Mouse (Mus musculus) ES-Bruce4 (cell line): ENCODE measurements at regions not wholly inside any gene's neighbourhood (a gene's known extent, or its start where the extent isn't known, plus 50 kb on each side); places are given as distances from the start of the nearest gene placed in this dataset.

Experiments used
- H3K27ac ChIP-seq: 2 replicates; pipeline ENCODE4 v1.5.1; 2012; ENCODE audit warnings: low read length, inconsistent platforms; ENCODE audit not compliant: insufficient read depth
- H3K27me3 ChIP-seq: 2 replicates; pipeline ENCODE4 v1.6.1; 2012; ENCODE audit warnings: mild to moderate bottlenecking, low read length, inconsistent platforms; ENCODE audit not compliant: control insufficient read depth, poor library complexity, insufficient read depth, severe bottlenecking
- H3K36me3 ChIP-seq: 2 replicates; pipeline ENCODE4 v1.6.1; 2012; ENCODE audit warnings: inconsistent platforms, mild to moderate bottlenecking, low read length, moderate library complexity; ENCODE audit not compliant: control insufficient read depth, poor library complexity, insufficient read depth, severe bottlenecking
- H3K4me1 ChIP-seq: one replicate; pipeline ENCODE4 v1.8.1; 2011; ENCODE audit warnings: low read length; ENCODE audit not compliant: control insufficient read depth, insufficient read depth
- H3K4me3 ChIP-seq: 2 replicates; pipeline ENCODE4 v1.5.1; 2011; ENCODE audit warnings: low read depth, mild to moderate bottlenecking, low read length
- H3K9ac ChIP-seq: 2 replicates; pipeline ENCODE4 v1.6.1; 2012; ENCODE audit warnings: low read depth, mild to moderate bottlenecking, inconsistent platforms; ENCODE audit not compliant: poor library complexity, severe bottlenecking
- H3K9me3 ChIP-seq: replicated peaks from 2 replicates; pipeline ENCODE4 v1.6.1; 2012; ENCODE audit warnings: mild to moderate bottlenecking, low read length, inconsistent platforms; ENCODE audit not compliant: control insufficient read depth, poor library complexity, insufficient read depth, severe bottlenecking
- CTCF ChIP-seq: IDR thresholded peaks from one replicate; pipeline ENCODE4 v1.8.1; 2011; ENCODE audit warnings: low read depth, low read length
- EP300 ChIP-seq: IDR thresholded peaks from 2 replicates; pipeline ENCODE4 v1.6.1; 2011; ENCODE audit warnings: low read depth, low read length; ENCODE audit not compliant: insufficient read depth
- POLR2A ChIP-seq: IDR thresholded peaks from one replicate; pipeline ENCODE4 v1.8.1; 2011; ENCODE audit warnings: low read length; ENCODE audit not compliant: insufficient read depth

DNA sequence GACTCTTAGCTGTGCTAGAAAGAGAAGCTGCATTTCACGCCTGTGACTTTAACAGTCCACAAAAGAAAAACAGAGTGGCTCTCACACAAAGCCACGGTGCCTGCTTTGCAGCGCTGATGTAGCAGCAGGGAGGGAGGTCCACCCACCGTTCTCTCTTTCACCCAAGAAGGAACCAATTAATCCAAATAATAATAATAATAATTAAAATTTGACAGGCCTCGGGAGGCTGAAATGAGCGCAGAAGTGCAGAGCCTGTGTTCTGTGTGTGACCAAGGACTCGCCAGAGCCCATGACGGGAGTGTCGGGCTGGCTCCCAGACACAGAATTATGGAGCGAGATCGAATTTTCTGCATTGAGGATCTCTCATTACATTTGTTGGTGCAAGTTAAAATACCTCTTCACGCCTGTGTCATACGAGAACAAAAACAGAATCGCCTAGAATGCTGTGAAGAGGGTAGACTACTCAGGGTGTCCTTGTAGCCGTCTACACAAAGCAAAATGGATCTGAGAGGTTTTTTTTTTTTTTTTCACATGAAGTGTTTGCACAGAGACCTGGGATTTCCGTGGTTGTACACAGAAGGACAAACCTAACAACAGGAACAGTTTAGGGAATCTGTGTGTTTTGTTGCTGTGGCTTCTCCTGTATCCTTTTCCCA lies 134.3 kb upstream of the Pmfbp1 start:
- TF ChIP-seq POLR2A (no peak), CTCF (no peak), EP300 (no peak)
- Histone ChIP-seq H3K9me3 (no peaks in the 10 kb centered on the region; the same call in 1 of the 2 replicates), H3K4me1 (no peaks in the 10 kb centered on the region), H3K27me3 (peaks cover 3% of the 10 kb centered on the region; the same call in 1 of the 2 replicates), H3K4me3 (no peak overlapping the region), H3K36me3 (no peaks in the 10 kb centered on the region), H3K9ac (no peak overlapping the region), H3K27ac (no peak overlapping the region)

DNA sequence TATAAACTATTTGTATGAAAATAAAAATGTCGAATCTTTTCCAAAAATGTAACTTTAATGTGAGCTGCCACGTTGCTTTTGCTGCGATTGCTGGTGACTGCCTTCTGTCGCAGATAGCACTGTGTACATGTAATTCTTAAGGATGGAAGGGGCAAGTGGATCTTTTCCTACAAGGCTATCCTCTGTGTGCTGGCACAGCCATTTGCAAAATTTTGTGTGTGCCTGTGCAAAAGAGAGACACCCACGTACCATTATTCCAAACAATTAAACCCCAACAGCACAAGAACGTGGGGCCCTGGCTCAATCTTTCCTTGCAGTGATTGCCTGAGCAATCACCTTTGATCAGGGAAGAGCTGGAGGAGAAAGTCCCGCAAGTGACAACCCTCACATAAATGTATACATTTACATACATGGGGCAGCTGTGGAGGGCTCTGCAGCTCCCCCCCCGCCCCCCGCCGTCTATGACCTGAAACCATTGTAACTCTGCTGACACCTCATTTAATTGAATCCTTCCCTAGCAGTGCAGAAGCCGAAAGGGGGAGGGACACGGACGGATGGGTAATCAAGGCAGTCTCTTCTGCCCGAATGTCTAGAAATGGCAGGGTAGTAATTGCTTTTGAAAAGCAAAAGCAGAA lies 133.6 kb upstream of the Pmfbp1 start:
- Histone ChIP-seq H3K27ac (no peak overlapping the region), H3K9ac (0 out of 2 replicates have a peak overlapping the region, but pooled peaks have one; percentile 41), H3K27me3 (peaks cover 3% of the 10 kb centered on the region; the same call in 1 of the 2 replicates), H3K36me3 (no peaks in the 10 kb centered on the region), H3K4me1 (no peaks in the 10 kb centered on the region), H3K9me3 (no peaks in the 10 kb centered on the region; the same call in 1 of the 2 replicates), H3K4me3 (no peak overlapping the region)
- TF ChIP-seq POLR2A, result no peak
- no peak for TF ChIP-seq EP300
- no peak for TF ChIP-seq CTCF

DNA sequence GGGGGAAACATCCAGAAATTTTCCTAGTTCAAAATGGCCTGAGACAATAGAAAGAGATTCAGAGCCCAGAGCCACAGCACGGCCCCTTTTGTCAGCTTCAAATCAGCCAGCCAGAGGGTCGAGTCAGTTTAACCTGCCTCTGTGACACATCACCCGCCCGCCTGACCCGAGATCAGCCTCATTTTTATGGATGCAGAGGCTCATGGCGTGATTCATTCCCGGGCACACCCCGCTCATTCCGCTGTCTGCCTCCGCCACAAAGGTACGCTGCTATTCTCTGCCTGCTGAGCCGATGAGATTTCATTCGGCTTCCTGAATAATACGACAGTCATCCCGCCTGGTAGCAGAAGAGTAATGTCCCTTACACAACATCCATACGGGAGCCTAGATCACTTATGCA lies 132.9 kb upstream of the Pmfbp1 start:
- peaks cover 3% of the 10 kb centered on the region; the same call in 1 of the 2 replicates for H3K27me3 ChIP-seq
- H3K36me3 ChIP-seq, result no peaks in the 10 kb centered on the region
- H3K4me3 ChIP-seq, result peak overlapping the region; percentile 24
- no peaks in the 10 kb centered on the region; the same call in 1 of the 2 replicates for H3K9me3 ChIP-seq
- TF ChIP-seq CTCF (no peak), POLR2A (no peak), EP300 (no peak)
- no peaks in the 10 kb centered on the region for H3K4me1 ChIP-seq
- H3K27ac ChIP-seq, result no peak overlapping the region
- H3K9ac ChIP-seq, result no peak overlapping the region

DNA sequence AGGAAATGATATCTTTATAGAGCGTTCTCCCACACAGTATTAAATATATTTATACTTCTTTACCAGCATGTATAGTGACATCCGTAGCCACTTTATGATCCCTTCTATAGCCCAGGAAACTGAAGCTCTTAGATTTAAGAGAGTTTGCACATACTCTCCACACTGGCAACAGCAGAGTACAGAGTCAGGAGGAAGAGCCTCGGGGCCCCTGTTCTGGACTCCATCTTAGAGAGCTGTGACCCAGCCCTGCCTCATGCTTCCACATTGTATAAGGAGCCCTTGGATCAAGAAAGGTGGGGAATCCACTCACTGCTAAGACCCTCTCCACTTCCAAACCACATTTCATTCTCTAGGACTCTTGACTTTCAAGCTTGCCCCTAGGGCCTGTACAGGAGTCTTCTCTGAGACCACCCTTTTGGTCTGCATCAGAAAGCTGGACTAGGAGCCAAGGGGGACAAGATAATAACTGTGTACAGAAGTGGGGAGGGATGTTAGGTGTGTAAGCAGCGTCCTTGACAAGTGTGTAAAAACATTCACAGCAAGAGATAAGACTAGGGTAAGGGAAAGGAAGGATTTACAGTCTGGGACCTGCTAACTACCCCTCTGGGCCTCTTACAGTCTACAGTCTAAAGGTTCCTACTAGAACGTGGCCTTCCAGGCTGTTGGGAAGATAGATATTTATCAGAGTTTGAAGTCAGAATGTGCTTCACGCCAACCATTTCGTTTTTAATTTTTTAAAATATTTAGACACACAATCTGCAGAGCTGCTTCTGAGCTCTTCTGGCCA lies 132.1 kb upstream of the Pmfbp1 start:
- Histone ChIP-seq H3K36me3 (no peaks in the 10 kb centered on the region), H3K9ac (no peak overlapping the region), H3K27ac (no peak overlapping the region), H3K27me3 (peaks cover 3% of the 10 kb centered on the region; the same call in 1 of the 2 replicates), H3K4me1 (no peaks in the 10 kb centered on the region), H3K4me3 (no peak overlapping the region), H3K9me3 (no peaks in the 10 kb centered on the region; the same call in 1 of the 2 replicates)
- TF ChIP-seq EP300 (no peak), CTCF (no peak), POLR2A (no peak)

DNA sequence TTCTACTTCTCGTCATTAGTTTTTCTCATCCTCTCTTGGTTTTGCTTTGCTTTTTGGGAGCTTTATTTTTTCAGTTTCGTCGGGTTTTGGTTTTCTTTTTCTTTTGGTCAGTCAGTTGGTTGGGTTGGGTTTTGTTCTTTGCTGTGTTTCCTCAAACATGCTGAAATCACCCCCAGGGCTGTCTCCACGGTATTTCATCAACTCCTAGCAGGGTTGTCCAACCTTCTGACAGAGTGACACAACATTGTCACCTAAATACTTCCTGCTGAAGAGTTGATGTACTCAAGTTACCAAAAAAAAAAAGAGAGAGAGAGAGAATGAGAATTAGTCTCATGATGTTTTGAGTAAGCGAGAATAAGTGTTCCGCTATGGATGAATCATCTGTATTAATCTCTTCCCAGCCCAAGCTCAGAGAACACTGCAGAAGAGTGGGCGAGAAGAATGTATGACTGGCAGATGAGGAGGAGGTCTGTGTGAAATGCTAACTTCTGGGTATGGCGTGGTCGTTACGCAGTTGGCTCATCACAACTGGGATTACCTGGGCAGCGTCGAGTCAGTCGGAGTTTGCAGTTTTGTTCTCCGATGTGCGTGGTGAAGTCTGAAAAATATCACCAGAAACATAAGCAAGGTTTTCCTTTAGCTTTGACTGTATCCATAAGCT lies 130.5 kb upstream of the Pmfbp1 start:
- no peak overlapping the region for H3K27ac ChIP-seq
- TF ChIP-seq CTCF, result no peak
- TF ChIP-seq POLR2A, result no peak
- no peak for TF ChIP-seq EP300

More for the DNA sequence above, 130.5 kb upstream of the Pmfbp1 start:
- no peak overlapping the region for H3K9ac ChIP-seq
- no peak overlapping the region for H3K4me3 ChIP-seq
- peaks cover 3% of the 10 kb centered on the region; the same call in 1 of the 2 replicates for H3K27me3 ChIP-seq
- no peaks in the 10 kb centered on the region for H3K36me3 ChIP-seq
- H3K4me1 ChIP-seq, result no peaks in the 10 kb centered on the region
- no peaks in the 10 kb centered on the region; the same call in 1 of the 2 replicates for H3K9me3 ChIP-seq
